Mouse (Mus musculus): ENCODE results near the gene Hint3. TPM values are rescaled to one million over a fixed set of nuclear protein-coding genes. Genes with fewer than 3 reads are reported as not detected.

Hint3 gene
- total RNA-seq, 2 experiments from 2014 or later, result 38.1 to 44.6 TPM

DNA sequence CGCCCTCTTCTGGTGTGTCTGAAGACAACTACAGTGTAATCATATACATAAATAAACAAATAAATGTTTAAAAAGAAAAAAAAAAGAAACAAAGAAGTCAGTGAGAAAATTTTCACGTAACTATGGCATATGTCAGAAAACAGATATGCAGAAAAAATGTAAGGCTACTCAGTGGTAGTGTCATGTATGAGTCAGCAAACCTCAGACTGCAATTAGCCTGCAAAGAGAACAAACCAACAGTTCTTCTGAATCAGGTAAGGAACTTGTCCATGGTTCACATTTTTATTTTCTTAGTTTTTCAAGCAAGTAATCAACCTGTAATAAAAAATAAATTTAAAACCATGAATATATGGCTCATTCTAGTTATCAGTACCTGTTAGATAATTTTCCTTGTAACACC is 21.3 kb downstream of the Hint3 start:
- intact Hi-C loops (cut with DNase I; ENCODE audit: low total_unique reads), result no loop called here
- no peak for DNase-seq

DNA sequence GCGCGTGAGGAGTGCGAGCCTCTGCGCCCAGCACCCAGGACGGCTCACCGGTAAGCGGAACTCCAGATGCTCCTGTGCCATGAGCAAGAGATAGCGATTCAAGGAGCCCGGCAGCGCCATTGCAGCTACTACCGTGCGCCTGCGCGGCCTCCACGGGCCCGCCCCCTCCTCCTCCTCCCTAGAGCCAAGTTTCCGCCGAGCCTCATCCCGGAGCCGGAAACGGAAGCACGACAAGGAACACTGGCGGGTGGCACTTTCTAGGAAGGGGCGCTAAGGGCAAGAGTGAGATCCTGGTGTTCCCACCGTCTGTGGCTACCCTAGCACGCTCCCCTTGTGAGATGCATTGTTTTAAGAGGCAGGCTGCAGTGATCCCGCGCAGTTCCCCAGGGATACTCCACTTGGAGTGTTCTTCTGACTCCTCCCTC is 28.9 kb downstream of the Hint3 start, which contains the start of gene Trmt11:
Gene Trmt11 (minus strand): TSS at position 208 of the 425 bp plus-strand sequence.
- DNase-seq, result peak; percentile 92
- intact Hi-C loops (cut with DNase I; ENCODE audit: low total_unique reads), result no loop called here

DNA sequence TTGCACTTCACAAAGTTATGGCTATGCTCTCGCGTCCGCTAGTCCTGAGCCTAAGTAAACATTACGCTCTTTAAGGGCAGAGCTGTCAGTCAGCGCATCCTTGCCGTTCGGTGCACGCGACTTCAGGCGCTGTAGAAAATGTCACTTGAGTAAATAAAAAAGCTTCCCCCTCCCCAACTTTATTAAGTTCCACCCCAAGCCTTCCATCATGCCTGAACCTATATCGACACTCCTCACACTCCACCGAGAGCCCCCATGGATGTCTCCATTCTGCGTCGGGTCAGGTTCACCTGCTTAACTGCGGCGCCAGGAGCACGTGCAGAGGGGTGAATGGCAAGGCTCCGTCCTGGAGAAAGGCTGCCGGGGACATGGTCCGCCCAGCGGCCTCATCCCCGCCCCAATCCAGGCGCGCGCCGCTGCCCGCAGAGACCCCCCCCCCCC is 29.3 kb downstream of the Hint3 start:
- DNase-seq, result no peak
- intact Hi-C loops (cut with DNase I; ENCODE audit: low total_unique reads), result no loop called here

GRCm38 (mm10) chr10:30587037-30587436 is 42.4 kb downstream of the Hint3 start:
- DNase-seq, result no peak
- intact Hi-C loops (cut with DNase I; ENCODE audit: low total_unique reads), result no loop called here

GRCm38 (mm10) chr10:30585691-30586090 is 43.7 kb downstream of the Hint3 start:
- intact Hi-C loops (cut with DNase I; ENCODE audit: low total_unique reads), result no loop called here
- DNase-seq, result no peak

- intact Hi-C loops (cut with DNase I; ENCODE audit: low total_unique reads), result no loop called here
- DNase-seq, result no peak
Observed at GRCm38 (mm10) chr10:30577670-30578280, 51.7 kb downstream of the Hint3 start.

- DNase-seq, result no peak
- intact Hi-C loops (cut with DNase I; ENCODE audit: low total_unique reads), result no loop called here
Observed at GRCm38 (mm10) chr10:30566364-30566763, 63.1 kb downstream of the Hint3 start.

DNA sequence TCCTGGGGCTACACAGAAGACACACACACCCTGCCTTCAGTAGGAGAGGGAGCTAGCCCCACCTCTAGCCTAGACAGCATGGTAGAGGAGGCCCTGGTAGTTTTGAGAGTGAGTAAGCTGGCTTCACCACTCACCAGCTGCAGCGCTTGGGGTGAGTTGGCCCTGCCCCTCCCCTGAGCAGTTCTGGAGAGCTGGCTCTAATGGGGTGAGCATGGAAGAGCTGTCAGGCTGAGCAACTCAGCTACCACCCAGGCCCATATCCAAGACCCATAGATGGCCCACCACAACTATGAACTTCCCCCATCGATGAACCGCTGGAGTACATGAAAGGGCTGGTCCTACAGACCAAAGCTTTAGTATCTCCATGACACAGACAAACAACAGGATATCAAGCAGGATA is 64.8 kb downstream of the Hint3 start:
- no peak for DNase-seq
- intact Hi-C loops (cut with DNase I; ENCODE audit: low total_unique reads), result no loop called here

Other genes with a start within 250 kb of the Hint3 start
- gene Trmt11, start 28.9 kb downstream of the Hint3 start, total RNA-seq (2021), result 1 to 10 TPM; 3.6 to 4.0 TPM
- 1 to 10 TPM; 4.9 to 5.2 TPM for gene Ncoa7, start 173.7 kb upstream of the Hint3 start, total RNA-seq (2021)
- gene Hey2, start 213.2 kb upstream of the Hint3 start, total RNA-seq (2021), result 1 to 10 TPM in 1 of 2 experiments, under 1 TPM in 1; 0.73 to 1.0 TPM